Mouse (Mus musculus) thymus, adult 2 months (tissue): ENCODE results near the gene Col12a1. TPM values are rescaled to one million over a fixed set of nuclear protein-coding genes. Genes with fewer than 3 reads are reported as not detected.

Experiments used
- DNase-seq: peaks from one replicate; pipeline ENCODE4 v3.0.0; 2021
- H3K27ac ChIP-seq: fragments of 200-500 bp; 2 replicates; pipeline ENCODE4 v1.5.1; 2012; ENCODE audit warnings: low read length, control low read depth; ENCODE audit not compliant: control insufficient read depth, insufficient read depth
- H3K27me3 ChIP-seq: fragments of 200-500 bp; 2 replicates; pipeline ENCODE4 v1.6.1; 2012; ENCODE audit warnings: mild to moderate bottlenecking, low read length, moderate library complexity, mixed read lengths; ENCODE audit not compliant: control insufficient read depth, insufficient read depth
- H3K36me3 ChIP-seq: fragments of 200-500 bp; 2 replicates; pipeline ENCODE4 v1.6.1; 2012; ENCODE audit warnings: mild to moderate bottlenecking, low read length, moderate library complexity; ENCODE audit not compliant: control insufficient read depth, insufficient read depth
- H3K4me1 ChIP-seq: fragments of 200-500 bp; replicated peaks from 2 replicates; pipeline ENCODE4 v1.6.1; 2012; ENCODE audit warnings: low read length; ENCODE audit not compliant: control insufficient read depth, insufficient read depth
- H3K4me3 ChIP-seq: fragments of 200-500 bp; 2 replicates; pipeline ENCODE4 v1.5.1; 2012; ENCODE audit warnings: mild to moderate bottlenecking, low read length, control low read depth, moderate library complexity; ENCODE audit not compliant: control insufficient read depth, insufficient read depth
- CTCF ChIP-seq: fragments of 200-500 bp; IDR thresholded peaks from 2 replicates; pipeline ENCODE4 v1.5.1; 2012; ENCODE audit warnings: mild to moderate bottlenecking, control low read depth, low read length, moderate library complexity, borderline replicate concordance; ENCODE audit not compliant: control insufficient read depth, poor library complexity, insufficient read depth; ENCODE audit errors: extremely low read depth
- POLR2A ChIP-seq: fragments of 200-500 bp; IDR thresholded peaks from 2 replicates; pipeline ENCODE4 v1.6.1; 2012; ENCODE audit warnings: mild to moderate bottlenecking, low read length, control low read depth, moderate library complexity; ENCODE audit not compliant: control insufficient read depth, poor library complexity, insufficient read depth; ENCODE audit errors: extremely low read depth
- WGBS: fragments of 180-500 bp; shearing (Covaris S2); methylation state at CpG from one replicate; pipeline ENCODE4 v1.1.7; 2018; 5-methylcytosine and 5-hydroxymethylcytosine counted together
- polyA plus RNA-seq: library from polyadenylated mRNA; depleted of rRNA; stranded (reverse); fragments of >200 nt; gene quantifications from 2 replicates; pipeline ENCODE4 v1.2.3, GENCODE M21; 2012

Col12a1 gene
- polyA plus RNA-seq, 1 experiment, result 6.3 TPM

DNA sequence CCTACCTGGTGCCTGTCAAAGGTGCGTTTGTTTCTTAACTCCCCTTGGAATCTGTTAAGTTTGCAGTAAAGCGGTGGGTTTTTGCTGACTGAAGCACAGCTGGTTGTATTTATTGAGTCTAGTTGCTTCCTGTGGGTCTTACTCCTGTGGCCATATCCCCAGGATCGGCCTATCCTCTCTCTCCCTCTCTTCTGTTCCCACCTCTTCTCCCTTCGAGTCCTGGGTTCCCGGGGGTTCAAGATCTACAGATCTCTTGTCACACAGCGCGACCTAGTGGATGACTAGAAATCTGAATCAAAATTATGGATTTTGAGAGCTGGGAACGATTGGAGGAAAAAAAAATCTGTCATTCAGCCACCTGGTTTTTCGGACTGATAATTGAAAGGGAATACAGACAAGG, 2.4 kb upstream of the Col12a1 start:
- no peak for DNase-seq
- Histone ChIP-seq H3K4me3 (no peak overlapping the region), H3K36me3 (no peaks in the 10 kb centered on the region), H3K4me1 (no peaks in the 10 kb centered on the region), H3K27ac (no peak overlapping the region), H3K27me3 (peaks cover 9% of the 10 kb centered on the region; the same call in 1 of the 2 replicates)
- WGBS, result 11% methylated on average over 9 of the region's 9 CpGs
- TF ChIP-seq CTCF (no peak), POLR2A (no peak)

DNA sequence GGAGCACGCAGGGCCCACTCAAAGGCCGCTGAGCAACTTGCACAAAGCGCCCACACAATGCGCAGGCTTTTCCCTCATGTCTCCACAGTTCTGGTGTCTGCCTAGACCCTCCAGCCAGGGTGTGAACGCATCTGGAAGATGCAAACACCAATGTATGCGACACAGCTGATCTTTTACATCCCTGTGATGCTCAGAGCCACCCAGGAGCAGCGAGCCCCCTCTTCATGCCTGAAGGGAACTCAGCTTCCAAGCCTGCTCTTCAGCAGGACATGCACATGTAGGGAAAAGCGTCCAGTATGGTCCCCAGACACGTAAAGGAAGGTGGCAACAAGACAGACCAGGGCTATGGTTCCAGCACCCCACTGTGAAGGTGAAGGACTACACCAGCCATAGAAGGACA, 1.5 kb upstream of the Col12a1 start:
- Histone ChIP-seq H3K4me3 (no peak overlapping the region), H3K27ac (no peak overlapping the region), H3K4me1 (no peaks in the 10 kb centered on the region), H3K36me3 (no peaks in the 10 kb centered on the region), H3K27me3 (peaks cover 9% of the 10 kb centered on the region; the same call in 1 of the 2 replicates)
- TF ChIP-seq CTCF, result no peak
- no peak for TF ChIP-seq POLR2A
- 50% methylated on average over 9 of the region's 9 CpGs for WGBS
- no peak for DNase-seq

DNA sequence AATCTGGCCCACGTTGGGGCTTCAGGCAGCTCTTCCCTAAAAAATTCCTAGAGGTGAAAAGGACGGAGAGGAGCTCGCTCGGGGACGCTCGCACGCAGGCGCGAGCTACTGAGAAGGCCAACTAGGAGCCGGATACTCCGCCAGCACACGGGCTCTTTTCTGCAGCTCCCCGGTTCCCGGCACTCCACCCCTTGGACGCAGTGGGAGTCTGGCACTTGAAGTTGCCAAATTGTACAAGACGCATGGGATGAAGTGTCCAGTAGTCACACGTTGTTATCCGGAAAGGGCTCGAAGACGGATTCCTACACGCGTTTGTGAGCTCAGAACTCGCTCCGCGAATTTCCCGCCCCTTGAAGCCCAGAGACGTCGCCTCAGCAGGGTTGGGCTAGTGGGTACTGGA, 820 bp upstream of the Col12a1 start:
- Histone ChIP-seq H3K27ac (no peak overlapping the region), H3K4me3 (no peak overlapping the region), H3K27me3 (peaks cover 9% of the 10 kb centered on the region; the same call in 1 of the 2 replicates), H3K4me1 (no peaks in the 10 kb centered on the region), H3K36me3 (no peaks in the 10 kb centered on the region)
- no peak for DNase-seq
- no peak for TF ChIP-seq POLR2A
- TF ChIP-seq CTCF, result no peak
- 5% methylated on average over 28 of the region's 28 CpGs for WGBS

DNA sequence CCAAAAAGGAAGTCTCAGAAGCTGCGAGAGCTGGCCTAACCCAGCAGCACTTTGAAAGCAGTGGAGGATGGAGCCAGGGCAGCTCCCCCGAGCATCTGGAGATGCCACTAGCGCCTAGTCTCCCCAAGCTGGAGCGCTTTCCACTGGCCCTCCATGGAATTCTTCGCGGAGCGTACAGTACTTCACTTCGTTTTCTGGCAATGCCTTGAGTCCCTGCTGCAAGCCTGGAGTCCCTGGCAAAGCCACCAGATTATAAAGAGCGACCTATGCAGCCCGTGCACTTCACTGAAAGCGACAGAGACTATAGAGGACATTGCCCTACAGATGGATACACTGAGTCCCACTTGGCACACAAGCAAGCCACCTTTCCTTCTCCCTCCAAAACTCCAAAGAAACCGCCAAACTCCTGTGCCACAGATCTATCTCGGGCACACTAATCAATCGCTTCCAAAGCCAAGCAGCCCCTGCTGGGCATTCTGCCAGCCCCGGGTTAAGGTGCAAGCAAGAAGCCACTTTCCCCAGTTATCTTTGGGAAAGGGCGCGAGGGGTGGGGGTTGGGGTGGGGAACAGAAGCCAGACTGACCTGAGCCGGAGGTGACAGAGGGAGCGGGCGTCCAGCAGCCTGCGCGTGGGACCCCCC, 675 bp downstream of the Col12a1 start:
- Histone ChIP-seq H3K4me1 (no peaks in the 10 kb centered on the region), H3K4me3 (no peak overlapping the region), H3K27ac (no peak overlapping the region), H3K36me3 (no peaks in the 10 kb centered on the region), H3K27me3 (peaks cover 9% of the 10 kb centered on the region; the same call in 1 of the 2 replicates)
- 9% methylated on average over 22 of the region's 22 CpGs for WGBS
- no peak for TF ChIP-seq POLR2A
- DNase-seq, result no peak

DNA sequence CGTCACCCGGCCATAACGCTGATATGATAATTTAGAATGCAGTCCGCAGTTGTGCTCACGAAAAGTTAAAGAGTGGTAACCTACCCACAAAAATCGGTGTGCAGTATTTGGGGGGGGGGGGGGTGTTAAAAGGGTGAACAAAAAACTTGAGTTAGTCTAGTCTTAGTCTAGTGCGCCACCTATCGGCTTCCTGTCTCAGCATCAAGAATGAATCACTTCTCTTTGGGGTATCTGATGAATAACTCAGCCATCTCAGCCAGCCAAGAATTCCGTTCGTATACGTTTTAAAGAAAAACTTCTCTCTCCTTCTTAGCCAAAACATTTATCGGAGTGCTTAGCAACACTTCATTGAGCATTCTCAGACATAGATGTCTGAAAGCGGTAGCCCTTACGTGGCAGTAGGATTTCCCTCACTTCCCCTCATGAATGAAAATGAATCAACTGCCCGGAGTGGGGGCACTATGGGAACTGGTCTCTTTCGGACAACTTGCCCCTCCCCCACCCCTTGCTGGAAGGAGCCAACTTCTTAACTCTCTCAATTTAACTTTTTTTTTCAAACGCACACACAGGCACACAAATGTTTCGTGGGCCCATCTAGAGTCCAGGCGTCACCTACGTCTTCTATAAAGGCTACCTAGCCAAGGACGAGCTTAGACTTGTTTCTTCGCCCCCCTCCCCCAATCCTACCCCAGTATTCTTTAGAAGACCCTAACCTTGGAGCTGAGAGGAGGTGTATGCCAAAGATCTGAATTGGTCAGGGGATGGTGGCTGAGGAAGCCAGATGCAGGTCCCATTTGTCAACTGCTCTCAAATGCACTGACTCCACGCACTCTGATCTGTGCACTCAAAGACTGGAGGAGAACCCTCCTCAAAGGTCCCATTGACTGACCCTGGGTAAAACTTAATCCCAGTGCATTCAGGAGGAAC, 1.5 kb downstream of the Col12a1 start:
- H3K27me3 ChIP-seq, result peaks cover 9% of the 10 kb centered on the region; the same call in 1 of the 2 replicates
- peak; percentile 37 for DNase-seq
- TF ChIP-seq POLR2A (no peak), CTCF (no peak)
- WGBS, result 14% methylated on average over 23 of the region's 23 CpGs
- H3K27ac ChIP-seq, result no peak overlapping the region
- H3K36me3 ChIP-seq, result no peaks in the 10 kb centered on the region
- no peaks in the 10 kb centered on the region for H3K4me1 ChIP-seq
- no peak overlapping the region for H3K4me3 ChIP-seq

DNA sequence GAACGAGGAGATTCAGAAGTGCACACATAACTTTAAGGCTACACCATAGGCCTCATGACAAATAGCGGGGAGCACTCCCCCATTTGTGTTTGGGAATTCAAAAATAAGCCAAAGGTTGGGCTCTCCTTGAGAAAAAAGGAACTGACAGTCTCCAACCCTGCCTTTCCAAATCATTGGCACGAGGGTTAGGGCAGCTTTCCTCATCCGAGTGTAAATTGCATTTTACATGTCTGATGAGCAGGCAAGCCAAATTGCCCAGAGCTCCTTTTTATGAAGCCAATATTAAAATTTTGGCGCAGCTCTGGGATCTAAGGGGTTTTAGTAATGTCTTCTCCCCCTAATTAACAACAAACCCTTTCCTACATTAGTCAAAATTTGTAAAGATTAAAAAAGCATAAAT, 2.1 kb downstream of the Col12a1 start:
- DNase-seq, result no peak
- TF ChIP-seq CTCF, result no peak
- TF ChIP-seq POLR2A, result no peak
- Histone ChIP-seq H3K4me1 (no peaks in the 10 kb centered on the region), H3K27me3 (peaks cover 9% of the 10 kb centered on the region; the same call in 1 of the 2 replicates), H3K36me3 (no peaks in the 10 kb centered on the region), H3K27ac (no peak overlapping the region), H3K4me3 (no peak overlapping the region)
- 66% methylated on average over 5 of the region's 5 CpGs for WGBS

DNA sequence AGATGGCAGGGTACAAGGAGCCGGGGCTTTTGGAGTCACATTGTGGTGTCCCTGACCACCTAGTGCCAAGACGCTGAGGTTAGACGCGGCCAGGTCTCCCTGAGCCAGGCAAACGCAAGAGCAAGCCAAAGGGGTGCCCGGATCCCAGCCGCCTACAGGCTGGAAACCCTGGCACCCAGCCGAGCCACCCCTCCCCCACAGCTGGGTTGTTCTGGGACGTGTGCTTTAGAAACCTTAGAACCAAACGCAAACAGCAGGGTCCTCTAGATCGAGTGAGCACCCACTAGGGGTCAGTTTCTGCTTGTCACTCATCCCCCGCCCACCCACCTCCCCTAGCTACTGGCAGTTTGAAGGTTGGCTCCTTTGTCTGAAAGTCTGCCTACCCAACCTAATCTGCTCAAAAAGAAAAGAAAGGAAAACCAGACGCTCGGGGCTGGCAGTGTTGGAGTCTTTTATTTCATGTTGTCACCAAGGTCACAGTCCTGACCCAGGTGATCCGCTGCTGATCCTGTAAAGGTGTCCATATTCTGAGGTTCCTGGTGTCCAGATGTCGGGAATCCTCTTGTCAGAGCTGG, 4.1 kb downstream of the Col12a1 start:
- 9% methylated on average over 16 of the region's 16 CpGs for WGBS
- Histone ChIP-seq H3K27me3 (peaks cover 7% of the 10 kb centered on the region; the same call in 1 of the 2 replicates), H3K4me3 (no peak overlapping the region), H3K27ac (no peak overlapping the region), H3K36me3 (no peaks in the 10 kb centered on the region), H3K4me1 (no peaks in the 10 kb centered on the region)
- TF ChIP-seq POLR2A (no peak), CTCF (no peak)
- DNase-seq, result no peak
